Mouse (Mus musculus) urinary bladder, adult 2 months (tissue): Measurements from ENCODE around the gene Gm49388. TPM values are rescaled to one million over a fixed set of nuclear protein-coding genes. Genes with fewer than 3 reads are reported as not detected.

Experiments used
- DNase-seq: peaks from one replicate; pipeline ENCODE4 v3.0.0; 2022; ENCODE audit warnings: low spot score
- polyA plus RNA-seq: library from polyadenylated mRNA; depleted of rRNA; stranded (reverse); fragments of >200 nt; gene quantifications from 2 replicates; pipeline ENCODE4 v1.2.3, GENCODE M21; 2012; rRNA removed

Gm49388 gene
- 0.21 TPM in 1 of 2 replicates, not detected in the other for polyA plus RNA-seq

- no peak for DNase-seq
Measured at GRCm38 (mm10) chr7:127785308-127785707, at the start of gene Gm49388. Gene Gm49388 (plus strand): TSS chr7:127785608.

- DNase-seq, result peak; percentile 47
Measured at GRCm38 (mm10) chr7:127744366-127745045, 40.9 kb upstream of the Gm49388 start, which contains the start of gene Fbxl19. Gene Fbxl19 (plus strand): TSS chr7:127744543.

DNA sequence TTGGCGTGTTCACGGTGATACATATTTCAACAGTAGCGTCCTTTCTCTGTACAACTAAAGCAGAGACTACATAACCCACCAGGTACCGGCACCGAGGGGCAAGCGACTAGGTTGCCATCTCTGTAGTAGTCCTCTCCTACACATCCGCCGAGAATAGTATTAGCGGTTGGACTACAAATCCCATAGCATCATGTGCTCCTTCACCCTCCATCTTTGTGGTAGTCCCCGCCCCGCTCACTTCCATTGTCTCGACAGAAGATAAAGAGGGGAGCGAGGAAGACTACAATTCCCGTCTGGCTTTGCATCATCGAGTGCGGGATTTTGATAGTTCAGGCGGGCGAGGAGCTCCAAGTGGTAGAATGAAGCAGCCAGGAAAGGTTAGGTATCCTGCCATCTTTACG, 40.2 kb upstream of the Gm49388 start:
- DNase-seq, result peak; percentile 51

- DNase-seq, result peak; percentile 73
Measured at GRCm38 (mm10) chr7:127745652-127746493, 39.5 kb upstream of the Gm49388 start.

GRCm38 (mm10) chr7:127746494-127747491, 38.6 kb upstream of the Gm49388 start:
- peak; percentile 44 for DNase-seq

DNA sequence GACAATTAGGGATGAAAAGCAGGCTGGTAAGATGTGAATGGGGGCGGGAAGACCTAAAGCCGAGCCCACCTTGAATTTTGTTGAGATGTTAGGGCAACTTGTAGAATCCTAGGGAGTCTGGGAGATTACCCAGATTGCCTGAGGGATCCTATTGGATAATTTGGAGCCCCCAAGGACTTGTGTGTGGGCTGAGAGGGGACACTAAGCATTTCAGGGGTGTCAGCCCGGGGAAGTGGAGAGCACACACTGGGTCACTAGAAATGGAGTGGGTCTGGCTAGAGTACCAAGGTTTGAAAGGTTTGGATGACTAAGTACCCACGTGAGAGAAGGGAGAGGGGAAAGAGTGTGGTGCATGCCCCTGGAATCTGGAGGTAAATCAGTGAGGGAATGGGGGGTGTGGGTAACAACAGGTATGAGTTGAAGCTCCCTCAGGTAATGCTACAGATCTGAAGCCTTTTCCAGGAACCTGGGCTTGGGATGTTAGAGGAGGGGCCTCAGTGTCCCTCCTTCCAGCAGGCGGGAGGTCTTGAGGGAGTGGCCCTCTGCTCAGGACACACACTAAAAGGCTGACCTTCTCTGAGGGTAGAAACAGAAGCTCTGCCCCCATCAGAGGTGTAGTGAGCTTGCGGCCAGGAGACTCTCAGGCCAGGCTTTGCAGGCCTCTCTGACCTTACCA, 37.7 kb upstream of the Gm49388 start:
- DNase-seq, result no peak

DNA sequence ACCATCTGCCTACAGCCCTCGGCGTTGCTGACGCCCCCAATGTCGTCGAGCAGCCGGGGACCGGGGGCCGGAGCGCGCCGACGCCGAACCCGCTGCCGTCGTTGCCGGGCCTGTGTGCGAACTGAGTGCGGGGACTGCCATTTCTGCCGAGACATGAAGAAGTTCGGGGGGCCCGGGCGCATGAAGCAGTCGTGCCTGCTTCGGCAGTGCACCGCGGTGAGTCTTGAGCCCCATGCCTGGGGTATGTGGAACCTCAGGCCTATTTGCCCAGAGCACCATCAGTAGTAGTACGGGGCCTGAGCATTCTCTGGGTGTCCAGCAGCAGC, 37.2 kb upstream of the Gm49388 start:
- no peak for DNase-seq

DNA sequence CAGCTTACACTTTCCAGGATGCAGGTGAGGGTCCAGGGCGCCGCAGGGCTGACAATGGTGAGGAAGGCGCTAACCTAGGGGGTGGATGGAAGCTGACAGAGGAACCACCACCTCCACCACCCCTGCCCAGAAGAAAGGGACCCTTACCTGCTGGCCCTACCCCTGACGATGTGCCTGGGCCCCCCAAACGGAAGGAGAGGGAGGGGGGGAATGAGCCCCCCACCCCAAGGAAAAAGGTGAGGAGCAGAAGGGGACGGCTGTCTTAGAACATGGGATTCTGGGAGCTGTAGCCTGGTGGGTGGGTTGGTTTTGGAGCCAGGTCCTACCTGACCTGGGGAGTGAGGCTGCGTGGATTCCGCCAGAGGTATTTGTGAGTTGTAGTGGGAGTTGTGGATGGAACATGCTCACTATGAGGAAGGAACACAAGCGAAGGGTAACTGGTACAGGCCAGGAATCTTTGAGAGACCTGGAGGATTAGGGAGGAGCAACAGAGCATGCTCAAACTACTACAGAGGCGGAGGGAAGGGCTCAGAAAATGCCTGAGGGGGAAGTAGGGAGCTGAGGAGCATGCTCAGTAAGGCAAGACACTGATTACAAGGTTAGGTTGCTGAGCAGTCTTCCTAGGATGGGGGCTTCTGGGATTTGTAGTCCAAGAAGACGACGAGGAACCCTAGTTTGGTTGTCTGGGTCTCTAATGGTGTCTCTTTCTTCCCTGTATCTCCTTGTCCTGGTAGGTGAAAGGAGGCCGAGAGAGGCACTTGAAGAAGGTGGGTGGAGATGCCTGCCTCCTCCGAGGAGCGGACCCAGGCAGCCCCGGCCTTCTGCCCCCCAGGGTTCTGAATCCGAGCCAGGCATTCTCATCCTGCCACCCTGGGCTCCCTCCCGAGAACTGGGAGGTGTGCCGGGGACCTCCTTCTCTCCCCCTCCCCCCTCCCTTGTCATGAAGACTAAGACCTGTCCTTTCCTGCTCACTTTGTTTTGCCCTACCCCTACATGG, 35.0 kb upstream of the Gm49388 start:
- DNase-seq, result no peak

- DNase-seq, result no peak
Measured at GRCm38 (mm10) chr7:127751619-127752018, 33.8 kb upstream of the Gm49388 start.

DNA sequence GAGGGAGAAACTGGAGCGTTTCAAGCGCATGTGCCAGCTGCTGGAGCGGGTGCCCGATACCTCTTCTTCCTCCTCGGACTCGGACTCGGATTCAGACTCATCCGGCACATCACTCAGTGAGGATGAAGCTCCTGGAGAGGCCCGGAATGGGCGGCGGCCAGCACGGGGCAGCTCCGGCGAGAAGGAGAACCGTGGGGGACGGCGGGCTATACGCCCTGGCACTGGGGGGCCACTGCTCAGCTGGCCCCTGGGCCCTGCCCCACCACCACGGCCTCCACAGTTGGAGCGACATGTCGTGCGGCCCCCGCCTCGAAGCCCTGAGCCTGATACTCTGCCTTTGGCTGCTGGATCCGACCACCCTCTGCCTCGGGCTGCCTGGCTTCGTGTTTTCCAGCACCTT, 33.3 kb upstream of the Gm49388 start:
- no peak for DNase-seq

DNA sequence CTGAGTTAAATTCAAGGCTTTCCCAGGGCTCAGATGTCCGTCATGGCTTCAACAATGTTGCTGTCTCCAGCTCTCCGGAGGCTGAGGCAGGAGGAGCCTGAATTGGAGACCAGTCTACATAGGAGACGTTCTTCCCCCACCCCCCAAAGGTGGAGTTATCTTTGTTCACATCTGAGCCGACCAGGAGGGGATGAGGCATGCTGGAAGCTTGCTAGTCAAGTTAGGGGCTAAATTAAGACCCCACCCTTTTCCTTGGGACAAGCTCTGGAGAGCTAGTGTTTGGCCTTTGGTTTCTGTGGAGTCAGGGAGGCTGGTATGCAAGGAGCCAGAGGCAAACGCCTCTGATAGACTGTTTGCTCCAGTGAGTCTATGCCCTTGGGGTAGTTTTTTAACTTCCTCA, 32.2 kb upstream of the Gm49388 start:
- DNase-seq, result no peak

- no peak for DNase-seq
Measured at GRCm38 (mm10) chr7:127753741-127754140, 31.7 kb upstream of the Gm49388 start.

- DNase-seq, result no peak
Measured at GRCm38 (mm10) chr7:127759716-127760115, 25.7 kb upstream of the Gm49388 start.

GRCm38 (mm10) chr7:127760478-127760877, 24.9 kb upstream of the Gm49388 start:
- DNase-seq, result no peak

GRCm38 (mm10) chr7:127761026-127761425, 24.4 kb upstream of the Gm49388 start:
- peak; percentile 45 for DNase-seq

DNA sequence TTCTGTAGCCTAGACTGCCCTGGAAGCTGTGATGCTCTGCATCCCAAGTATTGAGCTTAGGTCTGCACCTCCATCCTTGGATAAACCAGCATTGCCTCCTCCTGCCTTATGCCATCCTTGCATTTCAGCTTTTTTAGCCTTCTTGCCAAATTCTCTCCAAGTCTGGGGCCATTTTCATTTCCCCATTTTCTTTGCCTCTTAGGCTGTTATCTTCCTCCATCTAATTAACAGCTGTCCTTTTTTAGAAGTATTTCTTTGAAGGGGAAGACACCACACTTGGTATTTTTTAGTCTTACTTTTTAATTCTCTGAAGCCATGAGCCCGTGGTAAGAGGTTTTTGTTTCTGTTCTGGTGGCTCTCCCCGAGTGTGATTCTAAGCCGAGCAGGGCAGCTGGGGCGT, 21.8 kb upstream of the Gm49388 start:
- DNase-seq, result no peak

- DNase-seq, result no peak
Measured at GRCm38 (mm10) chr7:127765756-127766155, 19.7 kb upstream of the Gm49388 start.

GRCm38 (mm10) chr7:127766851-127767609, 18.4 kb upstream of the Gm49388 start:
- no peak for DNase-seq

GRCm38 (mm10) chr7:127767671-127768345, 17.6 kb upstream of the Gm49388 start:
- no peak for DNase-seq
